Mouse (Mus musculus): ENCODE data around the gene Nrarp.

- no peak for TF ChIP-seq CTCF (IDR thresholded peaks at IDR 0.05; ENCODE audit: low read depth, low read length)
- TF ChIP-seq POLR2A (IDR thresholded peaks at IDR 0.05; ENCODE audit: borderline replicate concordance, low read depth, low read length) = no peak
These were observed 49.0 kb upstream of the Nrarp start for GRCm38 (mm10) chr2:25131601-25132000.
